Mouse (Mus musculus) lung, embryonic 16.5 days (tissue): ENCODE data around the gene Arhgap45. TPM values are rescaled to one million over a fixed set of nuclear protein-coding genes. Genes with fewer than 3 reads are reported as not detected.

ENCODE experiments used
- ATAC-seq: fragments of 200-750 bp; cut with Nextera tagmentation; 2 replicates; pipeline ENCODE4 v1.8.0; 2017; ENCODE audit warnings: low read depth, mild to moderate bottlenecking, moderate library complexity
- H3K27ac ChIP-seq: fragments of 300-500 bp; sonication (generic); 2 replicates; pipeline ENCODE4 v1.5.1; 2014; ENCODE audit warnings: mild to moderate bottlenecking, control low read depth, low read length
- H3K27me3 ChIP-seq: fragments of 300-500 bp; sonication (generic); 2 replicates; pipeline ENCODE4 v1.6.1; 2014; ENCODE audit warnings: low read depth, low read length, mixed read lengths; ENCODE audit not compliant: control insufficient read depth, insufficient read depth
- H3K36me3 ChIP-seq: fragments of 300-500 bp; sonication (generic); 2 replicates; pipeline ENCODE4 v1.6.1; 2014; ENCODE audit warnings: low read length; ENCODE audit not compliant: control insufficient read depth, insufficient read depth
- H3K4me1 ChIP-seq: fragments of 300-500 bp; sonication (generic); replicated peaks from 2 replicates; pipeline ENCODE4 v1.6.1; 2014; ENCODE audit warnings: low read length, mixed read lengths; ENCODE audit not compliant: control insufficient read depth, insufficient read depth
- H3K4me2 ChIP-seq: fragments of 300-500 bp; sonication (generic); 2 replicates; pipeline ENCODE4 v1.6.1; 2014; ENCODE audit warnings: low read depth, low read length, control low read depth
- H3K4me3 ChIP-seq: fragments of 300-500 bp; sonication (generic); 2 replicates; pipeline ENCODE4 v1.5.1; 2014; ENCODE audit warnings: mild to moderate bottlenecking, low read length, control low read depth
- H3K9ac ChIP-seq: fragments of 300-500 bp; sonication (generic); 2 replicates; pipeline ENCODE4 v1.6.1; 2014; ENCODE audit warnings: low read length, control low read depth
- H3K9me3 ChIP-seq: fragments of 300-500 bp; sonication (generic); 2 replicates; pipeline ENCODE4 v1.6.1; 2016; ENCODE audit warnings: low read length; ENCODE audit not compliant: control insufficient read depth
- WGBS: fragments of 180-500 bp; shearing (Covaris S2); extraction: QIAGEN DNeasy Blood & Tissue Kit; methylation state at CpG from one replicate; pipeline ENCODE4 v1.1.7; 2014; 5-methylcytosine and 5-hydroxymethylcytosine counted together
- polyA plus RNA-seq: library from polyadenylated mRNA; unstranded; fragments of >200 nt; fragmentation: Nextera tagmentation; extraction: Ambion mirVana; gene quantifications from 2 replicates; pipeline ENCODE4 v1.2.1, GENCODE M21; 2015

The Arhgap45 gene
- polyA plus RNA-seq, 1 experiment from 2014 or later = 18.1 TPM

DNA sequence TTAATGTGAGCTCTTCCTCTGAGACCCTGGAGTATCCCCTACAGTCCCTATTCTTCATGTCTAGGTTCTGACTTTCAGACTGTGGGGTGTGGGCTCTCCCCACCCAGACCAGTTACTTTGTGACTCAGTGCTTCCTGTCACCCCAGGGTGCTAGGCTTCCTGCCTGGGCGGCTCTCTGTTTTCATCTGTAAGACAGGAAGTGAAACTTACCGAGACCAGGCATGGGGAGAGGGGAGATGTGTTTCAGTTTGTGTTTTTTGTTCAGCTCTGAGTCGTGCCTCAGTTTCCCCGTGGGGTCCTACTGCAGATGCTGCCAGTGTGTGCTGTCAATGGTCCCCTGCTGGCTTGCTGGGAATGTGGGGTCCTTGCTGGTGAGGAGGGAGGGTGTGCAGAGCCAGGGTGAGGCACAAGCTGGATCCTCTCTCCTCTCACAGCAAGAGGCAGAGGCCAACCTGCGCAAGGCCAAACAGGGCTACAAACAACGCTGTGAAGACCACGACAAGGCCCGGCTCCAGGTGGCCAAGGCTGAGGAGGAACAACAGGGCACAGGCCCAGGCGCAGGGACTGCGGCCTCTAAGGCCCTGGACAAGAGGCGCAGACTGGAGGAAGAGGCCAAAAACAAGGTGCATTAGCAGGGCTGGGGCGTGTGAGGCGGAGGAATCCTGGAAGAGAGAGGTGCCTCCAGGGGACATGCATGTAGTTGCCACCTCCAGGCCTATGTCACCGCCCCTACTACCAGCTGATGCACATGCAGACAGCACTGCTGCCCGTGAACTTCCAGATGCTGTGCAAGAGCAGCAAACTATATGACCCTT is 8.0 kb downstream of the Arhgap45 start:
- Histone ChIP-seq H3K4me2 (no peak overlapping the region), H3K4me1 (peaks cover 11% of the 10 kb centered on the region), H3K27me3 (no peaks in the 10 kb centered on the region), H3K27ac (no peak overlapping the region), H3K9me3 (no peaks in the 10 kb centered on the region), H3K4me3 (no peak overlapping the region), H3K9ac (no peak overlapping the region), H3K36me3 (no peaks in the 10 kb centered on the region)
- 70% methylated on average over 15 of the region's 15 CpGs for WGBS
- no peak for ATAC-seq

DNA sequence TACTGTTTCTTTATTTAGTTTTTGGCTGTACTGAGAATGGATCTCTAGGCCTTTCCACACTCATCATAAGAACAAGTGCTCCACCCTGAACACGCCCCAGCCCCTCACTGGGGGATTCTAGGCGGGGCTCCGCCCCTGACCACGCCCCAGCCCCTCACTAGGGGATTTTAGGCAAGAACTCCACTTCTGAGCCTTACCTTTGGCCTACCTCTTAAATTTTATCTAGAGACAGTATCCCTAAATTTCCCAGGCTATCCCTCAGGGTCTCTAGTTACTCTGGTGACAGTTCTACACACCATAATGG is 8.5 kb downstream of the Arhgap45 start:
- Histone ChIP-seq H3K27me3 (no peaks in the 10 kb centered on the region), H3K4me3 (no peak overlapping the region), H3K4me1 (peaks cover 10% of the 10 kb centered on the region; the same call in 1 of the 2 replicates), H3K4me2 (no peak overlapping the region), H3K27ac (no peak overlapping the region), H3K36me3 (0 out of 2 replicates have a peak, but pooled peaks cover under 1% of the 10 kb centered on the region), H3K9ac (no peak overlapping the region), H3K9me3 (no peaks in the 10 kb centered on the region)
- 60% methylated on average over 4 of the region's 4 CpGs for WGBS
- ATAC-seq = no peak

DNA sequence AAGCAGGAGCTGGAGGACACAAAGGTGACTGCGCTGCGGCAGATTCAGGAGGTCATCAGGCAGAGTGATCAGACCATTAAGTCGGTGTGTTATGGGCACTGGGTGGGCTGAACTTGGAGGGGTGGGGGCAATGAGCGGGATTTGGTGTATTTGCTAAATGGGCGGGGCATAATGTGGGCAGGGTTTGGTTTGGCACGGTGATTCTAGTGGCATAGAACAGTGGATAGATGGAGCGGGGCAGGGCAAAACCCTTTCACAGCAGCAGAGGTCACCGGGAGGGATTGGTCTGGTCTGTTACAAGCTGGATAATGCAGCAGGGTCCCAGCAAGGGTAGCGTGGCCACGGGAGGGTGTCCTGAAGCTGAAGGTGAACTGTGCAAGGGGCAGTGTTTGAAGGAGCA is 9.0 kb downstream of the Arhgap45 start:
- Histone ChIP-seq H3K4me2 (no peak overlapping the region), H3K4me3 (no peak overlapping the region), H3K9me3 (no peaks in the 10 kb centered on the region), H3K27me3 (no peaks in the 10 kb centered on the region), H3K27ac (no peak overlapping the region), H3K4me1 (peaks cover 9% of the 10 kb centered on the region; the same call in 1 of the 2 replicates), H3K9ac (no peak overlapping the region), H3K36me3 (0 out of 2 replicates have a peak, but pooled peaks cover 2% of the 10 kb centered on the region)
- whole genome bisulfite sequencing = 75% methylated on average over 10 of the region's 10 CpGs
- no peak for ATAC-seq

DNA sequence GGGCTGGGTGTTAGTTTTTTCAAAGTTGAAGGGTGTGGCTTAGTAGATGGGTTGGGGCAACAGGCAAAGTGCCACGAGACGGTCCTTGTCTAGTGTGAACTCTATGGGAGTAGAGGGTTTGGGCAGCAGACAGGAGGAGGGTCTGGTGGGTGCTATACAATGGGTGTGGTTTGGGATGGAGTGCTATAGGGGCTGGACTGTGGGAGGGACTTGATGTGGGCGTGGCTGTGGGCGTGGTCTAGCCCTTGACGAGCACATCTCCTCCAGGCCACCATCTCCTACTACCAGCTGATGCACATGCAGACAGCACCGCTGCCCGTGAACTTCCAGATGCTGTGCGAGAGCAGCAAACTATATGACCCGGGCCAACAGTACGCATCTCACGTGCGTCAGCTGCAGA is 9.4 kb downstream of the Arhgap45 start:
- no peaks in the 10 kb centered on the region for H3K27me3 ChIP-seq
- ATAC-seq = peak; percentile 22; the same call in 1 of the 2 replicates
- H3K9me3 ChIP-seq = no peaks in the 10 kb centered on the region
- no peak overlapping the region for H3K9ac ChIP-seq
- H3K4me2 ChIP-seq = no peak overlapping the region
- no peak overlapping the region for H3K4me3 ChIP-seq
- H3K4me1 ChIP-seq = peaks cover 6% of the 10 kb centered on the region; the same call in 1 of the 2 replicates
- 0 out of 2 replicates have a peak, but pooled peaks cover 2% of the 10 kb centered on the region for H3K36me3 ChIP-seq
- WGBS = 63% methylated on average over 12 of the region's 12 CpGs
- H3K27ac ChIP-seq = no peak overlapping the region

DNA sequence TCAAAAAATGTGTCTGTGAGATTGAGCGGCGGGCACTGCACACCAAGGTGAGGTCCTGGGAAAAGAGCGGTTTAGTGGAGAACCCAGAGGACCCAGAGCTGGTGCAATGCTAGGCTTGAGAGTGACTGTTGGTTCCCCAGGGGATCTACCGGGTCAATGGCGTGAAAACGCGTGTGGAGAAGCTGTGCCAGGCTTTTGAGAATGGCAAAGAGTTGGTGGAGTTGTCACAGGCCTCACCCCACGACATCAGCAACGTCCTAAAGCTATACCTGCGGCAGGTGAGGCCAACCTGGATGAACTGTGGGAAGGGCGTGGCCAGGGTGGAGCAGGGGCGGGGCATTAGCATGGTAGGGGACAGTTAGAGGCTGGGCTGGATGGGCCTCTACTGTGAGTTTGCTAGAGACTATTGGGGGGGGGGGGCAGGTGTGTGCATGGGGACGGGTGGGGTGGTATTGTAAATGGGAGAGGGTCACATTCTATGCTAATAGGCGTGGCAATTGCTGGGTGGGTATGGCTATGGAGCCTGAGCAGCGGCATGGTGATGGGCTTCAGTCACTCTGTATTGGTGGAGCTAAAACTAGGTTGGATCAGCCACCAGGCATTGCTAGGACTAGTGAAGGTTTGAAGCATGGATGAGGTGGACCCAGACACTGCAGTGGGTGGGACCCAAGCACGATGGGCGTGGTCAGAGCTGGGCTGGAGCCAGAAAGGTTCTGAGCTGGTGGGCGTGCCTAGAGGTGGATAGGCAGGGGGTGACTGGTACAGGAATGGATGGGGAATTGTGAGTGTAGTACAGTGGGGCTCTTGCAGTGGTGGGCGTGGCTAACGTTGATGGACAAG is 11.4 kb downstream of the Arhgap45 start:
- WGBS = 71% methylated on average over 20 of the region's 20 CpGs
- H3K27ac ChIP-seq = no peak overlapping the region
- ATAC-seq = peak; percentile 8; the same call in 1 of the 2 replicates

DNA sequence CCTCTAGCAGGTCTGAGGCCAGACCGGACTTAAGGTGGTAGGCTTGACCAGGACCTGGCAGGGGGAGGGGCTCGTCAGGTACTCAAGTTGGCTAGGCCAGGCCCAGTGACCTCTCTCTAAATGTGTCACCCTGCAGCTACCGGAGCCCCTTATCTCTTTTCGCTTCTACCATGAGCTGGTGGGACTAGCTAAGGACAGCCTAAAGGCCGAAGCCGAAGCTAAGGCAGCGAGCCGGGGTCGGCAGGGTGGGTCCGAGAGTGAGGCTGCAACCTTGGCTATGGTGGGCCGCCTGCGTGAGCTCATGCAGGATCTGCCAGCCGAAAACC is 12.0 kb downstream of the Arhgap45 start:
- Histone ChIP-seq H3K9me3 (no peaks in the 10 kb centered on the region), H3K27ac (no peak overlapping the region), H3K9ac (no peak overlapping the region), H3K27me3 (no peaks in the 10 kb centered on the region), H3K36me3 (0 out of 2 replicates have a peak, but pooled peaks cover 2% of the 10 kb centered on the region), H3K4me3 (no peak overlapping the region), H3K4me1 (peaks cover 19% of the 10 kb centered on the region), H3K4me2 (no peak overlapping the region)
- 86% methylated on average over 13 of the region's 13 CpGs for WGBS
- no peak for ATAC-seq

More for the DNA sequence above, 11.4 kb downstream of the Arhgap45 start:
- Histone ChIP-seq H3K36me3 (0 out of 2 replicates have a peak, but pooled peaks cover 2% of the 10 kb centered on the region), H3K4me2 (no peak overlapping the region), H3K9ac (no peak overlapping the region), H3K4me3 (no peak overlapping the region), H3K9me3 (no peaks in the 10 kb centered on the region), H3K4me1 (peaks cover 13% of the 10 kb centered on the region), H3K27me3 (no peaks in the 10 kb centered on the region)

DNA sequence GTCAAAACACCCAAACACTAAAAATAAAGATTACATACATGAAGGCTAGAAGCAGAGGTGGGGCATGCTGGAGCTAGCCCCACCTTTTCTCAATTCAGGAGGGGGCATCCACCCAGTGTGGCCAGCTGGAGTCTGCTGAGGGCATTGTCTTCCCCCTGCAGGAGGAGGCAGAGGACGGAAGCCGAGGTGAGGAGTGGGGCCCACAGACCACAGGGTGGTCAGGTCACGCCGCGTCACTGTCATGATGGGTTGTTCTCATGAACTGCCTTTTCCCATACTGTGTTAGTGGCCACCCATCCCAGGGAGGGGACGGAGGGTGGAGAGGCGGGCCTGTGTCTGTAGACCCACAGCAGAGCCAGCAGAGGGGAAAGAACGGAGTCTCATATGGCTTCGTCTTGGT is 13.7 kb downstream of the Arhgap45 start:
- Histone ChIP-seq H3K4me2 (no peak overlapping the region), H3K36me3 (peaks cover 2% of the 10 kb centered on the region; the same call in 1 of the 2 replicates), H3K9ac (no peak overlapping the region), H3K27me3 (no peaks in the 10 kb centered on the region), H3K4me1 (peaks cover 27% of the 10 kb centered on the region), H3K4me3 (no peak overlapping the region), H3K27ac (no peak overlapping the region), H3K9me3 (no peaks in the 10 kb centered on the region)
- no peak for ATAC-seq
- 83% methylated on average over 9 of the region's 9 CpGs for WGBS

DNA sequence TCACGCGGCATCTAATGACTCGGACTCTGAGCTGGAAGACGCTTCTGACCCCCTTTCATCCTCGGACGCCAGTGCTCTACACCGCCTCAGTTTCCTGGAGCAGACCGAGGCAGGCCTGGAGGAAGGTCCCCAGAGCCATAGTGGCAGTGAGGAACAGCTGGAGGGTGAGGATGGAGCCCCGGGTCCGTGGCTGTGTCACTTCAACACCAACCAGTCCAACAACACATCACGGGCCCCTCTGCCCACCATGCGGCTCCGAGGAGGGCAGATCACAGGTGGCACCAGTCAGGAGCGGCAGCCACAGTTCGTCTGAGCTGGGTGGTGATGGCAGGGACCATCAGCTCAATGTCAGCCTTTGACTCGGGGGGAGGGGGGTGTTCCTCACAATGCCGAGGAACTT is 14.3 kb downstream of the Arhgap45 start:
- Histone ChIP-seq H3K36me3 (peaks cover 8% of the 10 kb centered on the region), H3K9me3 (no peaks in the 10 kb centered on the region), H3K4me1 (peaks cover 24% of the 10 kb centered on the region), H3K4me2 (no peak overlapping the region), H3K27ac (no peak overlapping the region), H3K4me3 (no peak overlapping the region), H3K9ac (no peak overlapping the region), H3K27me3 (no peaks in the 10 kb centered on the region)
- ATAC-seq = no peak
- 75% methylated on average over 17 of the region's 17 CpGs for WGBS

DNA sequence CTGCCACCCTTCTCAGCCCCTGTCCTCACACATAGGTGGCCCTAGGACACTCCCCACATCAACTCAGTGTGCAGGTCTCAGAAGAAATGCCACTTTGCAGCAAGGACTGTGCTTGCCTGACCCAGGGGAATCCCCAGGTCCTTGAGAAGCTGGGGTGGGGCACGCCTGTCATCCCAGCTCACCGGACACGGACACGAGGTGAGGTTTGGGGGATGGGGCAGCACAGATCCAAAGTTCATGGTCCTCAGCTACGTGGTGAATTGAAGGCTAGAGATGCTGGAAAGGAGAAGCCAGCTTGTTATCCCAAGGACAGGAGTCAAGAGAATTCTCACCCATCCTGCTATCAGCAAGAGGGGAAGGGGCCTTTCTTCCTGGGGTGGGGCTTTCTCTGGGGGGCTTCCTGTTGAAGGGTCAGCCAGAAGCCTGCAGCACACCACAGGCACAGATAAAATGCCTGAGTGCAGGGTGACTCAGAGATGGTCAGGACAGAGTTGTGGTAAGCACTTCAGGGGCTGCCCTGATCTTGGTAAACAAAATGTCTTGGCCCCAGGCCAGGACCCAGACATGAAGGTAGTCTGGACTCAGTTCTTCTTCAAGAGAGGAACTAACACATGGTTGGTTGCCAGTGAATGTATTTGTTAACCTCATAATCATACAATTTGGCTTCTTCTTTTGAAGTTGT is 16.5 kb downstream of the Arhgap45 start:
- peak; percentile 43; the same call in 1 of the 2 replicates for ATAC-seq
- Histone ChIP-seq H3K36me3 (peaks cover 27% of the 10 kb centered on the region), H3K9ac (peak overlapping the region; percentile 35; the same call in 1 of the 2 replicates), H3K4me3 (no peak overlapping the region), H3K27ac (peak overlapping the region; percentile 10), H3K4me1 (peaks cover 24% of the 10 kb centered on the region), H3K27me3 (no peaks in the 10 kb centered on the region), H3K4me2 (no peak overlapping the region), H3K9me3 (no peaks in the 10 kb centered on the region)
- 12% methylated on average over 5 of the region's 5 CpGs for WGBS
